Mouse (Mus musculus) heart, embryonic 14.5 days (tissue): ENCODE data around the gene Prkcb. TPM values are rescaled to one million over a fixed set of nuclear protein-coding genes. Genes with fewer than 3 reads are reported as not detected.

ENCODE experiments used
- ATAC-seq: fragments of 200-750 bp; cut with Nextera tagmentation; 2 replicates; pipeline ENCODE4 v1.8.0; 2017; ENCODE audit warnings: low read depth, moderate TSS enrichment; ENCODE audit not compliant: insufficient number of reproducible peaks, insufficient read depth, low FRiP score
- H3K27ac ChIP-seq, 2 experiments: fragments of 200-500 bp in 1 of 2; fragments of 300-500 bp in 1 of 2; sonication (generic) in 1 of 2; replicated peaks in 1 of 2; 2 replicates each; pipeline ENCODE4 v1.5.1; 2012 to 2014; ENCODE audit warnings: low read depth in 2 of 2, low read length in 2 of 2, control low read depth in 1 of 2, mild to moderate bottlenecking in 1 of 2, mixed read lengths in 1 of 2; ENCODE audit not compliant: control insufficient read depth in 1 of 2, insufficient read depth in 1 of 2
- H3K27me3 ChIP-seq: fragments of 300-500 bp; sonication (generic); 2 replicates; pipeline ENCODE4 v1.6.1; 2014; ENCODE audit warnings: mild to moderate bottlenecking, low read length, control low read depth; ENCODE audit not compliant: control insufficient read depth, insufficient read depth
- H3K36me3 ChIP-seq: fragments of 300-500 bp; sonication (generic); 2 replicates; pipeline ENCODE4 v1.6.1; 2014; ENCODE audit warnings: mild to moderate bottlenecking, control low read depth, low read length, mixed read lengths; ENCODE audit not compliant: control insufficient read depth, insufficient read depth
- H3K4me1 ChIP-seq, 2 experiments: fragments of 200-500 bp in 1 of 2; fragments of 300-500 bp in 1 of 2; sonication (generic) in 1 of 2; 2 replicates each; pipeline ENCODE4 v1.6.1; 2012 to 2014; ENCODE audit warnings: low read length in 2 of 2, control low read depth in 1 of 2, mixed read lengths in 1 of 2; ENCODE audit not compliant: control insufficient read depth in 2 of 2, insufficient read depth in 2 of 2
- H3K4me2 ChIP-seq: fragments of 300-500 bp; sonication (generic); 2 replicates; pipeline ENCODE4 v1.6.1; 2014; ENCODE audit warnings: mild to moderate bottlenecking, low read length
- H3K4me3 ChIP-seq, 2 experiments: fragments of 200-500 bp in 1 of 2; fragments of 300-500 bp in 1 of 2; sonication (generic) in 1 of 2; 2 replicates each; pipeline ENCODE4 v1.5.1; 2012 to 2014; ENCODE audit warnings: low read length in 2 of 2, mild to moderate bottlenecking in 2 of 2, control low read depth in 1 of 2, low read depth in 1 of 2, moderate library complexity in 1 of 2; ENCODE audit not compliant: control insufficient read depth in 1 of 2, insufficient read depth in 1 of 2
- H3K9ac ChIP-seq: fragments of 300-500 bp; sonication (generic); 2 replicates; pipeline ENCODE4 v1.6.1; 2014; ENCODE audit warnings: mild to moderate bottlenecking, low read length
- H3K9me3 ChIP-seq: fragments of 300-500 bp; sonication (generic); 2 replicates; pipeline ENCODE4 v1.6.1; 2016; ENCODE audit warnings: low read length, control low read depth; ENCODE audit not compliant: control insufficient read depth
- WGBS: fragments of 180-500 bp; shearing (Covaris S2); extraction: QIAGEN DNeasy Blood & Tissue Kit; methylation state at CpG from one replicate; pipeline ENCODE4 v1.1.7; 2014; 5-methylcytosine and 5-hydroxymethylcytosine counted together
- polyA plus RNA-seq: library from polyadenylated mRNA; unstranded; fragments of >200 nt; fragmentation: Nextera tagmentation; extraction: Ambion mirVana; gene quantifications from 2 replicates; pipeline ENCODE4 v1.2.1, GENCODE M21; 2014

The Prkcb gene
- polyA plus RNA-seq, 1 experiment from 2014 or later = 6.7 TPM

GRCm38 (mm10) chr7:122575506-122575905 lies 287.0 kb downstream of the Prkcb start:
- Histone ChIP-seq H3K27me3 (no peaks in the 10 kb centered on the region), H3K4me2 (no peak overlapping the region), H3K4me3 (no peak overlapping the region), H3K9ac (no peak overlapping the region), H3K9me3 (no peaks in the 10 kb centered on the region), H3K36me3 (no peaks in the 10 kb centered on the region), H3K4me1 (no peaks in the 10 kb centered on the region; a peak in 1 of 4 replicates), H3K27ac (no peak overlapping the region)
- ATAC-seq = 0 out of 2 replicates have a peak, but pooled peaks have one; percentile 54
- 35% methylated on average over 8 of the region's 8 CpGs for WGBS

GRCm38 (mm10) chr7:122577571-122577970 lies 289.0 kb downstream of the Prkcb start:
- H3K9me3 ChIP-seq = no peaks in the 10 kb centered on the region
- no peaks in the 10 kb centered on the region for H3K27me3 ChIP-seq

GRCm38 (mm10) chr7:122579461-122580157 lies 291.1 kb downstream of the Prkcb start:
- no peak overlapping the region for H3K4me2 ChIP-seq
- ATAC-seq = no peak
- H3K27ac ChIP-seq = no peak overlapping the region
- H3K4me1 ChIP-seq = no peaks in the 10 kb centered on the region; a peak in 2 of 4 replicates
- H3K27me3 ChIP-seq = no peaks in the 10 kb centered on the region
- H3K36me3 ChIP-seq = no peaks in the 10 kb centered on the region
- H3K9ac ChIP-seq = no peak overlapping the region
- H3K4me3 ChIP-seq = no peak overlapping the region
- no peaks in the 10 kb centered on the region for H3K9me3 ChIP-seq
- WGBS = 73% methylated on average over 7 of the region's 7 CpGs

More at GRCm38 (mm10) chr7:122577571-122577970, 289.0 kb downstream of the Prkcb start:
- Histone ChIP-seq H3K27ac (no peak overlapping the region), H3K9ac (no peak overlapping the region), H3K4me3 (no peak overlapping the region), H3K4me2 (no peak overlapping the region), H3K36me3 (no peaks in the 10 kb centered on the region), H3K4me1 (no peaks in the 10 kb centered on the region; a peak in 1 of 4 replicates)
- ATAC-seq = no peak
- WGBS = 68% methylated on average over 4 of the region's 4 CpGs

- H3K36me3 ChIP-seq = no peaks in the 10 kb centered on the region
- no peak overlapping the region for H3K27ac ChIP-seq
- H3K4me2 ChIP-seq = no peak overlapping the region
- H3K4me3 ChIP-seq = no peak overlapping the region
- H3K9ac ChIP-seq = no peak overlapping the region
- WGBS = 74% methylated on average over 1 of the region's 1 CpGs
- no peak for ATAC-seq
- no peaks in the 10 kb centered on the region; a peak in 2 of 4 replicates for H3K4me1 ChIP-seq
- no peaks in the 10 kb centered on the region for H3K27me3 ChIP-seq
- H3K9me3 ChIP-seq = no peaks in the 10 kb centered on the region
These were observed 291.6 kb downstream of the Prkcb start for GRCm38 (mm10) chr7:122580158-122580475.

GRCm38 (mm10) chr7:122584421-122585151 lies 296.0 kb downstream of the Prkcb start:
- no peaks in the 10 kb centered on the region for H3K36me3 ChIP-seq
- ATAC-seq = no peak
- WGBS = 71% methylated on average over 14 of the region's 14 CpGs
- no peaks in the 10 kb centered on the region for H3K9me3 ChIP-seq
- no peak overlapping the region for H3K4me3 ChIP-seq
- H3K4me1 ChIP-seq = no peaks in the 10 kb centered on the region; a peak in 1 of 4 replicates
- H3K9ac ChIP-seq = no peak overlapping the region
- H3K27me3 ChIP-seq = no peaks in the 10 kb centered on the region
- H3K4me2 ChIP-seq = no peak overlapping the region
- no peak overlapping the region for H3K27ac ChIP-seq

- Histone ChIP-seq H3K36me3 (no peaks in the 10 kb centered on the region), H3K4me2 (no peak overlapping the region), H3K27ac (no peak overlapping the region), H3K27me3 (no peaks in the 10 kb centered on the region), H3K4me1 (peaks cover 0 to 6% of the 10 kb centered on the region in 2 experiments; a peak in 1 of 4 replicates), H3K4me3 (no peak overlapping the region), H3K9ac (no peak overlapping the region), H3K9me3 (no peaks in the 10 kb centered on the region)
- ATAC-seq = peak; percentile 54; the same call in 1 of the 2 replicates
- 35% methylated on average over 10 of the region's 10 CpGs for WGBS
These were observed 307.3 kb downstream of the Prkcb start for GRCm38 (mm10) chr7:122595897-122596296.

GRCm38 (mm10) chr7:122596596-122597170 lies 308.1 kb downstream of the Prkcb start:
- no peak for ATAC-seq
- WGBS = 68% methylated on average over 9 of the region's 9 CpGs
- no peaks in the 10 kb centered on the region for H3K36me3 ChIP-seq
- H3K27ac ChIP-seq = no peak overlapping the region
- no peak overlapping the region for H3K9ac ChIP-seq
- H3K4me3 ChIP-seq = no peak overlapping the region
- H3K9me3 ChIP-seq = no peaks in the 10 kb centered on the region
- H3K4me2 ChIP-seq = no peak overlapping the region
- H3K4me1 ChIP-seq = peaks cover 0 to 6% of the 10 kb centered on the region in 2 experiments; a peak in 1 of 4 replicates
- no peaks in the 10 kb centered on the region for H3K27me3 ChIP-seq
